Mouse (Mus musculus): ENCODE results near the gene Inip. TPM values are rescaled to one million over a fixed set of nuclear protein-coding genes. Genes with fewer than 3 reads are reported as not detected.

The Inip gene
- total and polyA plus RNA-seq, 2 experiments, result 2.3 to 3.4 TPM

- Histone ChIP-seq H3K36me3 (ENCODE audit: control insufficient read depth, insufficient read depth, low read length) (no peaks in the 10 kb centered on the region), H3K27ac (replicated peaks; ENCODE audit: insufficient read depth, low read depth, low read length) (no peak overlapping the region), H3K4me3 (ENCODE audit: insufficient read depth, low read depth, low read length) (no peak overlapping the region), H3K4me1 (ENCODE audit: control insufficient read depth, insufficient read depth, low read length) (no peaks in the 10 kb centered on the region), H3K27me3 (ENCODE audit: control insufficient read depth, insufficient read depth, low read length) (no peaks in the 10 kb centered on the region), H3K79me2 (ENCODE audit: control insufficient read depth, insufficient read depth, low read length) (peaks cover 17% of the 10 kb centered on the region; the same call in 1 of the 2 replicates), H3K9ac (ENCODE audit: low read depth, low read length) (no peak overlapping the region)
- DNase-seq (ENCODE audit: extremely low read depth, low read depth, low spot score), result no peak
- WGBS, result 52% methylated on average over 6 of the region's 6 CpGs
- TF ChIP-seq CTCF (IDR thresholded peaks at IDR 0.05; ENCODE audit: low read depth, low read length), result no peak
- no peak for TF ChIP-seq POLR2A (IDR thresholded peaks at IDR 0.05; ENCODE audit: extremely low read depth, insufficient read depth, low read length)
These were observed 31.4 kb upstream of the Inip start for GRCm38 (mm10) chr4:59832810-59833209.

GRCm38 (mm10) chr4:59831038-59831437, 29.6 kb upstream of the Inip start:
- Histone ChIP-seq H3K36me3 (ENCODE audit: control insufficient read depth, insufficient read depth, low read length) (no peaks in the 10 kb centered on the region), H3K27ac (replicated peaks; ENCODE audit: insufficient read depth, low read depth, low read length) (no peak overlapping the region), H3K4me3 (ENCODE audit: insufficient read depth, low read depth, low read length) (no peak overlapping the region), H3K9ac (ENCODE audit: low read depth, low read length) (no peak overlapping the region), H3K4me1 (ENCODE audit: control insufficient read depth, insufficient read depth, low read length) (no peaks in the 10 kb centered on the region), H3K27me3 (ENCODE audit: control insufficient read depth, insufficient read depth, low read length) (no peaks in the 10 kb centered on the region), H3K79me2 (ENCODE audit: control insufficient read depth, insufficient read depth, low read length) (peaks cover 18% of the 10 kb centered on the region; the same call in 1 of the 2 replicates)
- TF ChIP-seq CTCF (IDR thresholded peaks at IDR 0.05; ENCODE audit: low read depth, low read length) (no peak), POLR2A (IDR thresholded peaks at IDR 0.05; ENCODE audit: extremely low read depth, insufficient read depth, low read length) (no peak)
- 91% methylated on average over 5 of the region's 5 CpGs for WGBS
- DNase-seq (ENCODE audit: extremely low read depth, low read depth, low spot score), result no peak

- H3K27ac ChIP-seq (replicated peaks; ENCODE audit: insufficient read depth, low read depth, low read length), result no peak overlapping the region
- no peaks in the 10 kb centered on the region for H3K36me3 ChIP-seq (ENCODE audit: control insufficient read depth, insufficient read depth, low read length)
- no peaks in the 10 kb centered on the region for H3K4me1 ChIP-seq (ENCODE audit: control insufficient read depth, insufficient read depth, low read length)
- TF ChIP-seq POLR2A (IDR thresholded peaks at IDR 0.05; ENCODE audit: extremely low read depth, insufficient read depth, low read length), result no peak
- no peak for TF ChIP-seq CTCF (IDR thresholded peaks at IDR 0.05; ENCODE audit: low read depth, low read length)
- H3K9ac ChIP-seq (ENCODE audit: low read depth, low read length), result no peak overlapping the region
- no peak for DNase-seq (ENCODE audit: extremely low read depth, low read depth, low spot score)
- H3K4me3 ChIP-seq (ENCODE audit: insufficient read depth, low read depth, low read length), result no peak overlapping the region
- peaks cover 15% of the 10 kb centered on the region; the same call in 1 of the 2 replicates for H3K79me2 ChIP-seq (ENCODE audit: control insufficient read depth, insufficient read depth, low read length)
- no peaks in the 10 kb centered on the region for H3K27me3 ChIP-seq (ENCODE audit: control insufficient read depth, insufficient read depth, low read length)
- WGBS, result 87% methylated on average over 4 of the region's 4 CpGs
These were observed 27.7 kb upstream of the Inip start for GRCm38 (mm10) chr4:59829072-59829471.

- H3K27me3 ChIP-seq (ENCODE audit: control insufficient read depth, insufficient read depth, low read length), result no peaks in the 10 kb centered on the region
- H3K79me2 ChIP-seq (ENCODE audit: control insufficient read depth, insufficient read depth, low read length), result peaks cover 19% of the 10 kb centered on the region; the same call in 1 of the 2 replicates
- H3K4me1 ChIP-seq (ENCODE audit: control insufficient read depth, insufficient read depth, low read length), result peaks cover 2% of the 10 kb centered on the region
- no peak for TF ChIP-seq CTCF (IDR thresholded peaks at IDR 0.05; ENCODE audit: low read depth, low read length)
- TF ChIP-seq POLR2A (IDR thresholded peaks at IDR 0.05; ENCODE audit: extremely low read depth, insufficient read depth, low read length), result no peak
- H3K4me3 ChIP-seq (ENCODE audit: insufficient read depth, low read depth, low read length), result no peak overlapping the region
- WGBS, result 82% methylated on average over 5 of the region's 5 CpGs
- no peak for DNase-seq (ENCODE audit: extremely low read depth, low read depth, low spot score)
- no peak overlapping the region for H3K9ac ChIP-seq (ENCODE audit: low read depth, low read length)
- H3K27ac ChIP-seq (replicated peaks; ENCODE audit: insufficient read depth, low read depth, low read length), result no peak overlapping the region
- no peaks in the 10 kb centered on the region for H3K36me3 ChIP-seq (ENCODE audit: control insufficient read depth, insufficient read depth, low read length)
These were observed 25.0 kb upstream of the Inip start for GRCm38 (mm10) chr4:59826381-59826780.

GRCm38 (mm10) chr4:59825634-59826033, 24.2 kb upstream of the Inip start:
- Histone ChIP-seq H3K36me3 (ENCODE audit: control insufficient read depth, insufficient read depth, low read length) (no peaks in the 10 kb centered on the region), H3K27ac (replicated peaks; ENCODE audit: insufficient read depth, low read depth, low read length) (no peak overlapping the region)
- 94% methylated on average over 6 of the region's 6 CpGs for WGBS

GRCm38 (mm10) chr4:59824860-59825259, 23.5 kb upstream of the Inip start:
- WGBS, result 96% methylated on average over 5 of the region's 5 CpGs
- Histone ChIP-seq H3K4me1 (ENCODE audit: control insufficient read depth, insufficient read depth, low read length) (peaks cover 2% of the 10 kb centered on the region), H3K4me3 (ENCODE audit: insufficient read depth, low read depth, low read length) (no peak overlapping the region), H3K27me3 (ENCODE audit: control insufficient read depth, insufficient read depth, low read length) (no peaks in the 10 kb centered on the region), H3K9ac (ENCODE audit: low read depth, low read length) (no peak overlapping the region), H3K36me3 (ENCODE audit: control insufficient read depth, insufficient read depth, low read length) (no peaks in the 10 kb centered on the region), H3K79me2 (ENCODE audit: control insufficient read depth, insufficient read depth, low read length) (peaks cover 16% of the 10 kb centered on the region; the same call in 1 of the 2 replicates), H3K27ac (replicated peaks; ENCODE audit: insufficient read depth, low read depth, low read length) (no peak overlapping the region)
- no peak for DNase-seq (ENCODE audit: extremely low read depth, low read depth, low spot score)
- TF ChIP-seq CTCF (IDR thresholded peaks at IDR 0.05; ENCODE audit: low read depth, low read length) (no peak), POLR2A (IDR thresholded peaks at IDR 0.05; ENCODE audit: extremely low read depth, insufficient read depth, low read length) (no peak)

More at GRCm38 (mm10) chr4:59825634-59826033, 24.2 kb upstream of the Inip start:
- TF ChIP-seq CTCF (IDR thresholded peaks at IDR 0.05; ENCODE audit: low read depth, low read length) (no peak), POLR2A (IDR thresholded peaks at IDR 0.05; ENCODE audit: extremely low read depth, insufficient read depth, low read length) (no peak)
- H3K4me3 ChIP-seq (ENCODE audit: insufficient read depth, low read depth, low read length), result no peak overlapping the region
- H3K4me1 ChIP-seq (ENCODE audit: control insufficient read depth, insufficient read depth, low read length), result peaks cover 2% of the 10 kb centered on the region
- DNase-seq (ENCODE audit: extremely low read depth, low read depth, low spot score), result no peak
- no peak overlapping the region for H3K9ac ChIP-seq (ENCODE audit: low read depth, low read length)
- H3K27me3 ChIP-seq (ENCODE audit: control insufficient read depth, insufficient read depth, low read length), result no peaks in the 10 kb centered on the region
- H3K79me2 ChIP-seq (ENCODE audit: control insufficient read depth, insufficient read depth, low read length), result peaks cover 16% of the 10 kb centered on the region; the same call in 1 of the 2 replicates
